Mouse (Mus musculus): ENCODE measurements around the gene Ms4a3.

The Ms4a3 gene

GRCm38 (mm10) chr19:11640732-11641131 is at the start of gene Ms4a3:
TSS of gene Ms4a3 (minus strand) at chr19:11640851.
- DNase-seq (ENCODE audit: low read depth, low spot score) = no peak

DNA sequence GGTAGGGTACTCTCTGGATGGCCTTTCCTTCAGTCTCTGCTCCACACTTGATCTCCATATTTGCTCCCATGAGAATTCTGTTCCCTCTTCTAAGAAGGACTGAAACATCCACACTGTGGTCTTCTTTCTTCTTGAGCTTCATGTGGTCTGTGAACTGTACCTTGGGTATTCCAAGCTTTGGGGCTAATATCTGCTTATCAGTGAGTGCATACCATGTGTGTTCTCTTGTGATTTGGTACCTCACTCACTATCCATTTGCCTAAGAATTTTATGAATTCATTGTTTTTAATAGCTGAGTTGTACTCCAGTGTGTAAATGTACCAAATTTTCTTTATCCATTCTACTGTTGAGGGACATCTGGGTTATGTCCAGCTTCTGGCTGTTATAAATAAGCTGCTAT is 20.9 kb upstream of the Ms4a3 start:
- DNase-seq (ENCODE audit: low read depth, low spot score) = no peak

- no peak for DNase-seq (ENCODE audit: low read depth, low spot score)
These were observed 19.8 kb upstream of the Ms4a3 start, which contains the start of gene Oosp2 for GRCm38 (mm10) chr19:11660459-11660858. TSS of gene Oosp2 (minus strand) at chr19:11660559.

- DNase-seq (ENCODE audit: low read depth, low spot score) = no peak
These were observed 18.5 kb upstream of the Ms4a3 start for GRCm38 (mm10) chr19:11659142-11659541.

- no peak for DNase-seq (ENCODE audit: low read depth, low spot score)
These were observed 8.9 kb upstream of the Ms4a3 start for GRCm38 (mm10) chr19:11649564-11649963.

DNA sequence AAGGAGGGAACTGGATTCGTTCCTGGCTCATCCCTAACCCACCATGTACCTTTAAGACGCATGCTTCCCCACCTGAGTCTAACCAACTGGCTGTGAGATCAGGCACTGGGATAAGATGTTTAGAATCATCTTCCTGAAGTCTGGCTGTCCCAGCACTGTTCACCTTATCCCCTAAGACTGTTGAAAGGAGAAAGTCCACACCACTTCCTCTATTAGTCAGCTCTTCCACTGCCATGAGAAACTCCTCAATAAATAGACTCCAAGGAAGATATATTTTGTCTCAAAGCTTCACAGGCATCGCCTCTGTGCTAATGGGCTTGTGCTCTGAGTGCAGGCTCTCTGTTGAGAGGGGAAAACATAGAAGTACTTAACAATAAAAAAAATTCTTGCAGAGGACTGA is 5.5 kb upstream of the Ms4a3 start:
- DNase-seq (ENCODE audit: low read depth, low spot score) = no peak

- DNase-seq (ENCODE audit: low read depth, low spot score) = no peak
These were observed 1.6 kb downstream of the Ms4a3 start for GRCm38 (mm10) chr19:11639038-11639437.

GRCm38 (mm10) chr19:11635572-11635971 is 5.1 kb downstream of the Ms4a3 start:
- no peak for DNase-seq (ENCODE audit: low read depth, low spot score)

DNA sequence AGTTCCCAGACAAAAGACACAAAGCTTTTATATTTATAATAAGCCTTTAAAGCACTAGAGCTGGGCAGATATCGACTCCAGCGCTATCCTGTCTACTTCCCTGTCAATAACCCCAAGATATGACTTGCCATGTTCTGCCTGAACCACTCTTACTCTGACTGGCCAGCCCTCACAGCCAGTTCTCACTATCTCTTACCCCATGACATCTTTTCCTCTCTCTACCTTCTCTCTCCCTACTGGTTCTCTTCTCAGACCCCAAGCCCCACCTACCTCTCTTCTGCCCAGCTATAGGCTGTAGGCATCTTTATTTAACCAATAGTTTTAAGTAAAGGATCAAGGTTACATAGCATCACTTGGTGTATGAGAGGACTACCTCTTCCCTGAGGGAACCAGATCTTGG is 6.3 kb downstream of the Ms4a3 start:
- DNase-seq (ENCODE audit: low read depth, low spot score) = no peak

- no peak for DNase-seq (ENCODE audit: low read depth, low spot score)
These were observed 6.9 kb downstream of the Ms4a3 start for GRCm38 (mm10) chr19:11633732-11634131.

- DNase-seq (ENCODE audit: low read depth, low spot score) = no peak
These were observed 15.4 kb downstream of the Ms4a3 start for GRCm38 (mm10) chr19:11625231-11625630.

- no peak for DNase-seq (ENCODE audit: low read depth, low spot score)
These were observed 15.9 kb downstream of the Ms4a3 start for GRCm38 (mm10) chr19:11624800-11625199.

DNA sequence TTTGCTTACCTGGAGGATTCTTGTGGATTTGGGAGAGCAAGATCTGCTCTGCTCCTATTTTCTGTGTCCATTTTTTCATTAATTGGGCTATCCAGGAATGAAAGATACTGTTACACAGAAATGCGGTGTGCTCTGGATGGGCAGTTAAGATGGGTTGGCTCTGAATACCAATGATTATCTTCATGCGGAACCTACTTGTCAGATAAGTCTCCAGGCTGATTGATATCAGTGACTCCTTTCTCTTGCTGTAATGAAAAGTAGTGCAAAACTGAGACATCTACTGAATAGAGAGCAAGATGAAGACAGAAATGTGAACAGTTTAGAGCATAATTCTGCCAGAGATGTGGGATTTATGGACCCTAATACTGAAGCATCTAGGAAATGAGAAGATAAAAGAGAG is 17.1 kb downstream of the Ms4a3 start, which contains the start of gene Ms4a2:
Gene Ms4a2, minus strand, starts transcription at position 169 of the 400 bp plus-strand sequence.
- no peak for DNase-seq (ENCODE audit: low read depth, low spot score)

GRCm38 (mm10) chr19:11617983-11618382 is 22.7 kb downstream of the Ms4a3 start:
- DNase-seq (ENCODE audit: low read depth, low spot score) = no peak

DNA sequence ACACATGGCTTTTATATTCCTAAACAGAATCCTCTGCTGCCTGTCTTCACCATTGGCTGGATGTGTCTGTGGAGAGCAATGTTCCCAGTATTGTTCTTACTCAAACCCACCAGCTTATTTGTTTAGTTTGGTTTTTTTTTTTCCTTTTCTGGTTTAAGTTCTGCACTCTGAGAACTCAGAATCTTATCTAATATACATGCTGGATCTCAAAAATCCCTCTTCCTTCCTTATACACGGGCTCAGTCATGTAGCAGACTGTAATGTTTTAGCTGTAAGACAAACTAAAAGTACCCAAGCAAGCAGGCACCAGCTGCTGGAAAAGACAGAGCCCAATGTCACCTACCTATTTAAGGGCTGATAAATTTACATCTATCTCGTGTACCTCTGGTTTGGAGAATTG is 25.8 kb downstream of the Ms4a3 start:
- DNase-seq (ENCODE audit: low read depth, low spot score) = no peak

DNA sequence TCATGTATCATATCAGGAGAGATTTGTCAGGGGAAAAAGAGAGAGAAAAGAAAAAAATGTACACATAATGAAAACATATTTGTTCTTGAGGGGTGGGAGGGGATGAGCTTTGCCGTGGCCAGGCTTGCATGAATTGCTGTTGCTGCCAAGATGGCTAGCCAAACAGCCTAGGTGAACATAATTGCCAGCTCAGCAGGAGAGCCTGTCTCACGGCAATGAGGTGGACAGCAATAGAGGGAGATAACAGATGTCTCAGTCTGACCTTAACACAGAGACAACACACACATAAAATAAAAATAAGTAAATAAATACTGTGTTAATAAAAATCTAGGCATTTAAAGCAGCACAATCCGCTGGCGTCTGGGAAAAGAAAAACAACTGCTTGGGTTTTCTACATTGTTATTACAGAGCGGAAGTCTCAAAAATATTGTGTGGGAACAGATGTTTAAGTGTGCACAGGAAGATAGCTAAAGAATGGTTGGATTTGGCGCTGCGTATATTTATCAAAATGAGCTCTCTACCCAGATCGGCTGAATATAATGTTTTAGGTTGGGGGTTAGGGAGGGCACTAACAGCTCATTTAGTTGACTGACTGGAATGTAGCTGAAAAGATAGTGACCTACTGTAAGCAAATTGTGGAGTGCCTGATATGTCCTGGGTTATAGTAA is 26.7 kb downstream of the Ms4a3 start:
- DNase-seq (ENCODE audit: low read depth, low spot score) = no peak

DNA sequence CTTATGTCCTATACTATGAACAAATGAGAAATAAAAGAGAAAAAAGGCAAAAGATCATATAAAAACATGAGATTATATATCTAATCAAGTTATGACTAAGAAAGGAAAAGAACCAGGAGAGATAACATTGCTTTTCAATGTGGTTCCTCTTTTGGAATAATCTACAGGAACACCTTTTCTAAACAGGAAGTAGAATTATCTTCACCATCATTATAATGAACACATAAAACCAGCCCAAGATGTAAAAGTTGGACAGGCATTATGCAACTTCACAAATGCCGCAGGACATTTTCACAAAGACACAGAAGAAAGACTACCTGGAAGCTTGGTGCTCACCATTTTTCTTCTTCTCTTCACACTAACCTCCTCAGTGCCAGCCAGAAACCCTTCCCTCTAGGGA is 27.6 kb downstream of the Ms4a3 start:
- no peak for DNase-seq (ENCODE audit: low read depth, low spot score)

DNA sequence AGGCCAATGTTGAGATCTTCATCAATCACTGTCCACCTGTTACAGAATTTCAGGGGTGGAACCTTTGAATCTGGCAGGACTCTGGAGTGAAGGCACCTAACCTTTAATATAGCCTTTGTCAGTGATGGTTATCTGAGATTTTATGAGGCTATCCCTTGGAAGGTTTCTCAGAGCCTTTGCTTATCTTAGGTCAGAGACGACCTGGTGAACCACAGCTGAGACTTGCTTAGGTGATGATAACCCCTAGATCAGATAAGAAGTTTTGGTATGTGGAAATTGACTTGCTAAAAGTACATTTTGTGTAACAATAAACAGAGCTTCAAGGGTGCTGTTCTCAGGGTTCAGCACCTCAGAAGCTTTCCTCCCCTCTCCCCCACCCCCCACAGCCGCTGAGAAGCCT is 28.4 kb downstream of the Ms4a3 start:
- DNase-seq (ENCODE audit: low read depth, low spot score) = no peak

DNA sequence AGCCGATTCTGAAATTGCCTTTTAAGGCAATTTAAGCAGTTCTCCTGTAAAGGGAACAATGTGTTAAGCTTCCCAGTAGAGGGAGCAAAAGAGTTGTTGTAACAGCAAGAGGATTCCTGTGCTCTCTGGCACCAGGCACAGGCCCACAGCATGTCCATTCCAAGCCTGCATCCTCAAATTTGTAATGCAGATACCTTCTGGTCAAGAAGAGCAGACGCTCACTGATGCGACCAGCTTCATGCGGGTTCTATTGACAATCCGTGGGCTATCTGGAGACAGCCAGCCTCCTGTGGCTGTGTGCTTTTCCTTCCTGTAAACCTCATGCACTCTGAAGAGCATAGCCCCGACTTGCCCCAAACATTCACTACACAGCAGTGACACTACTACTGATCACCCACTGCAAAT is 29.1 kb downstream of the Ms4a3 start:
- DNase-seq (ENCODE audit: low read depth, low spot score) = peak; percentile 75

GRCm38 (mm10) chr19:11608172-11608571 is 32.5 kb downstream of the Ms4a3 start:
- peak; percentile 43 for DNase-seq (ENCODE audit: low read depth, low spot score)

DNA sequence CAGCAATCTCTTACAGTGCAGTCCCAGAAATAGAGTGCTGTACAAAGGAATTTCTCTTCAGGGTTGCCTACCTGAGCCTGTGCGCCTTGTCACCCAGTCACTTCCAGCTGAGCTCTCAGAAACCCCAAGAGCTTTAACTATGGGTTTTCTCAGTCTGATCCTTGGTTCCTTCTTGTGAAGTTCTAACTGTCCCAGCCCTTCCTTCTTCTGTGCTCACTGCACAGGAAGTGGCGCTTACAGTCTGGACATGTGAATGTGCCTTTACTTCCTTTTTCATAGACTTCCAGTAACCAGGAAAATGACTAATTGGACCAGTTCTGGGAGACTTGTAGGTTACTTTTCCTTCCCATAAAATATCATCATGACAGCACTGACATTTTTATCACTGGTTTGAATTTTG is 36.0 kb downstream of the Ms4a3 start, which contains the start of gene Ms4a6d:
Gene Ms4a6d, minus strand, starts transcription at position 247 of the 400 bp plus-strand sequence.
- peak; percentile 1 for DNase-seq (ENCODE audit: low read depth, low spot score)

GRCm38 (mm10) chr19:11602026-11602425 is 38.6 kb downstream of the Ms4a3 start:
- DNase-seq (ENCODE audit: low read depth, low spot score) = peak; percentile 58

DNA sequence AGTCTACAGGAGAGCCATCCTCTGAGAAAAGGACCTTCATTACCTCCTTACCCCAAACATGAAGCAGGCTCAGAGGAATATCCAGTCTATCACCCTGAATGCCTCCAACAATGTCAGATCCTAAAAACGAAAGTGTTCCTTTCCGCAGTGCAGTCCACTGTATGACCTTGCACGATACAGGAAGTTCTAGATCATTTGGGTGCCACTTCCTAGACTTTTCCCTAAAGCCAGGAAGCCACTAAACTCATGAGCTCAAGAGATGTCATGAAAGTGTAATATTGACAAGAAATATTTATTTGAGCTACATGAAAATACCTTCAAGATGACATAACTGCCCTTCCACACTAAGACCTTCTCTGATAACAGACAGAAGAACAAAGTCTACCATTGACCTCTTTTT is 39.3 kb downstream of the Ms4a3 start:
- no peak for DNase-seq (ENCODE audit: low read depth, low spot score)
